8 mouse cellular contexts compared by ENCODE assay signal in the genomic region with DNA sequence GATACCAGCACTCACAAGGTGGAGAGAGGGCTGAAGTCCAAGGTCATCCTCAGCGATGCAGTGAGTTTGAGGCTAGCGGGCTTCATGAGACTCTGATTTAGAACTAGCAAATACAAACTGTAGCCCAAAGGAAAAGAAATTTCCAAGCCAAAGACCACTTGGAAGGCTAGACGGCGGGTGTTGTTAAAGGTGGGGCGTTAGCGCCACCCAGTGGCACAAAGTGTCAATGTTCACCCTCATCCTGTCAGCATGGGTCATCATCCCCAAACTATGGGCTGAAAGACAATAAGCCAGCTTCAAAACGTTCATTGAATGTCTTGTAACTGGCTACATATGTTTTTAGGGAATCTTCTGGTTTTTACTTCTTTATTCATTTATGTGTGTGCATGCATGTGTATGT. TPM values are rescaled to one million over a fixed set of nuclear protein-coding genes. Genes with fewer than 3 reads are reported as not detected.
A peak's percentile ranks its signal among the peaks of the same experiment; 100 is the strongest.
DNase-seq lines count a peak whose midpoint lies in the region; TF ChIP-seq lines count a peak whose summit lies in the region.

No protein-coding gene starts in this region.

- peaks cover 6% of the 10 kb centered on the region for H3K27me3 ChIP-seq in CH12.LX (replicated peaks)

- TF ChIP-seq EP300 in CH12.LX (IDR thresholded peaks at IDR 0.05; ENCODE audit: low read length) = no peak

- no peaks in the 10 kb centered on the region for H3K4me1 ChIP-seq in CH12.LX (ENCODE audit: control insufficient read depth in 1 of 2, insufficient read depth in 2 of 2)
- H3K4me1 ChIP-seq in lung, adult 2 months (ENCODE audit: control insufficient read depth, insufficient read depth, low read length) = no peaks in the 10 kb centered on the region

- dilution Hi-C loops in CH12.LX (cut with MboI; ENCODE audit: extremely low pct_ligation_motif_present, extremely low pct_unique_long_range_greater_than_20kb, low sequenced_read_pairs) = no loop called here

- H3K4me2 ChIP-seq in CH12.LX (ENCODE audit: insufficient read depth, low read depth, poor library complexity, severe bottlenecking) = no peak overlapping the region

- in situ Hi-C loops in CH12.LX (cut with MboI; ENCODE audit: low pct_ligation_motif_present, low pct_unique_long_range_greater_than_20kb, low sequenced_read_pairs) = no loop called here

- DNase-seq in B cell, adult 2 months = peak; percentile 82 to 83
- DNase-seq in CH12.LX (ENCODE audit: extremely low read depth) = peak; percentile 68
- peak; percentile 59 for DNase-seq in c-Kit-positive CD71-negative TER-119-negative erythroid progenitor cells, embryonic 14.5 days (ENCODE audit: low read depth)
- DNase-seq in forelimb bud, embryonic 11.5 days (ENCODE audit: low read depth, low spot score) = peak; percentile 80
- DNase-seq in kidney, postnatal 10 days = peak; percentile 86
- DNase-seq in lung, adult 2 months = peak; percentile 64
- peak; percentile 49 for DNase-seq in right cerebral cortex, adult 18-20 months
- DNase-seq in yolk sac, embryonic 10.5 days (ENCODE audit: low spot score) = no peak

- H3K36me3 ChIP-seq in CH12.LX (replicated peaks in 1 of 2; ENCODE audit: control insufficient read depth in 1 of 2, insufficient read depth in 1 of 2, low read length in 1 of 2) = no peaks in the 10 kb centered on the region

- no peak overlapping the region for H3K4me3 ChIP-seq in CH12.LX (replicated peaks in 1 of 3; ENCODE audit: low read depth in 2 of 3, low read length in 2 of 3, poor library complexity in 1 of 3)
- H3K4me3 ChIP-seq in lung, adult 2 months (replicated peaks; ENCODE audit: extremely low read depth, low read depth, low read length) = no peak overlapping the region

- WGBS in lung, adult 2 months = 2% methylated on average over 7 of the region's 7 CpGs

- no peak overlapping the region for H3K9ac ChIP-seq in CH12.LX (ENCODE audit: insufficient read depth, low read depth)

- TF ChIP-seq RAD21 in CH12.LX (IDR thresholded peaks at IDR 0.05; ENCODE audit: low read depth, low read length) = peak; percentile 100

- peak; percentile 86 to 98 for TF ChIP-seq CTCF in CH12.LX (conservative IDR thresholded peaks at IDR 0.05 in 1 of 2, IDR thresholded peaks at IDR 0.05 in 1 of 2; ENCODE audit: low read depth in 2 of 2, low read length in 2 of 2)
- TF ChIP-seq CTCF in lung, adult 2 months (IDR thresholded peaks at IDR 0.05; ENCODE audit: insufficient read depth, low read length) = peak; percentile 98

- TF ChIP-seq POLR2A in CH12.LX (IDR thresholded peaks at IDR 0.05; ENCODE audit: low read depth, low read length) = no peak
- TF ChIP-seq POLR2A in lung, adult 2 months (IDR thresholded peaks at IDR 0.05; ENCODE audit: borderline replicate concordance, extremely low read depth, low read depth, low read length) = no peak

- H3K9me3 ChIP-seq in CH12.LX (replicated peaks; ENCODE audit: low read length) = peaks cover 4% of the 10 kb centered on the region

- H3K79me2 ChIP-seq in CH12.LX (replicated peaks; ENCODE audit: control insufficient read depth, extremely low read depth, insufficient read depth, poor library complexity, severe bottlenecking) = no peaks in the 10 kb centered on the region

- H3K27ac ChIP-seq in CH12.LX (ENCODE audit: insufficient read depth, low read depth) = no peak overlapping the region

TF ChIP-seq in CH12.LX, 34 proteins besides CTCF, POLR2A, EP300 and RAD21:
- TF ChIP-seq ETS1 (conservative IDR thresholded peaks at IDR 0.05; ENCODE audit: low read depth, low read length) (no peak), BHLHE40 (IDR thresholded peaks at IDR 0.05; ENCODE audit: low read depth, low read length) (no peak), IRF4 (IDR thresholded peaks at IDR 0.05; ENCODE audit: low read depth, low read length) (no peak), RCOR1 (conservative IDR thresholded peaks at IDR 0.05; ENCODE audit: low read depth, low read length) (no peak), PAX5 (IDR thresholded peaks at IDR 0.05; ENCODE audit: low read length) (no peak), MEF2A (IDR thresholded peaks at IDR 0.05; ENCODE audit: borderline replicate concordance, low read depth, low read length) (no peak), SIN3A (IDR thresholded peaks at IDR 0.05; ENCODE audit: low read length) (peak; percentile 38; the same call in 1 of the 2 replicates), SMC3 (IDR thresholded peaks at IDR 0.05; ENCODE audit: low read depth, low read length) (peak; percentile 98), POLR2AphosphoS2 (IDR thresholded peaks at IDR 0.05; ENCODE audit: low read depth, low read length) (no peak), E2F4 (IDR thresholded peaks at IDR 0.05; ENCODE audit: insufficient replicate concordance, low read depth, low read length) (no peak), NRF1 (IDR thresholded peaks at IDR 0.05; ENCODE audit: low read depth, low read length) (no peak), ZC3H11A (IDR thresholded peaks at IDR 0.05; ENCODE audit: low read depth, low read length) (peak; percentile 90), KAT2A (IDR thresholded peaks at IDR 0.05; ENCODE audit: insufficient replicate concordance, low read length) (no peak)

RNA-seq across cellular contexts. Expression of a gene that starts 14.7 kb away (rescaled TPM):
- total RNA-seq in CH12.LX (2012; rRNA removed) (not detected in 2 replicates), CH12.LX (2014; rRNA removed) (not detected in 2 replicates)
- not detected in 2 replicates for polyA plus RNA-seq in CH12.LX (2012; ENCODE audit: insufficient read length, low read depth)
- polyA plus RNA-seq in lung, adult 2 months (2012; rRNA removed) = 1.1 and 1.4 TPM in 2 replicates

RNA-seq across cellular contexts. Expression of a gene that starts 14.8 kb away (rescaled TPM):
- total RNA-seq in CH12.LX (2012; rRNA removed) (152 and 163 TPM in 2 replicates), CH12.LX (2014; rRNA removed) (119 and 133 TPM in 2 replicates)
- 489 and 569 TPM in 2 replicates for polyA plus RNA-seq in CH12.LX (2012; ENCODE audit: insufficient read length, low read depth)
- polyA plus RNA-seq in lung, adult 2 months (2012; rRNA removed) = 257 and 344 TPM in 2 replicates

RNA-seq across cellular contexts. Expression of a gene that starts 19.3 kb away (rescaled TPM):
- 21.4 and 22.2 TPM in 2 replicates for total RNA-seq in CH12.LX (2012; rRNA removed)
- total RNA-seq in CH12.LX (2014; rRNA removed) = 9.1 and 12.0 TPM in 2 replicates
- 27.1 and 27.7 TPM in 2 replicates for polyA plus RNA-seq in CH12.LX (2012; ENCODE audit: insufficient read length, low read depth)
- 24.6 and 31.0 TPM in 2 replicates for polyA plus RNA-seq in lung, adult 2 months (2012; rRNA removed)

RNA-seq across cellular contexts. Expression of a gene that starts 43.2 kb away (rescaled TPM):
- total RNA-seq in CH12.LX (2012; rRNA removed) (not detected in 2 replicates), CH12.LX (2014; rRNA removed) (not detected in 2 replicates)
- polyA plus RNA-seq in CH12.LX (2012; ENCODE audit: insufficient read length, low read depth) = not detected in 2 replicates
- polyA plus RNA-seq in lung, adult 2 months (2012; rRNA removed) = 0.06 and 0.14 TPM in 2 replicates
